Mouse (Mus musculus): Measurements from ENCODE around the gene Adam3.
A peak's percentile ranks its signal among the peaks of the same experiment; 100 is the strongest.

The Adam3 gene

GRCm38 (mm10) chr8:24725630-24726029 lies at the start of gene Adam3:
Gene Adam3, minus strand, starts transcription at chr8:24725852.
- peak; percentile 25 for DNase-seq

- peak; percentile 60 for DNase-seq
Measured at GRCm38 (mm10) chr8:24724886-24725626, 596 bp downstream of the Adam3 start.

Measured in lung, postnatal 36 days (tissue).